Mouse (Mus musculus) ES-Bruce4 (cell line): Measurements from ENCODE around the gene Gm45808. TPM values are rescaled to one million over a fixed set of nuclear protein-coding genes. Genes with fewer than 3 reads are reported as not detected.

Experiments
- H3K27ac ChIP-seq: 2 replicates; pipeline ENCODE4 v1.5.1; 2012; ENCODE audit warnings: low read length, inconsistent platforms; ENCODE audit not compliant: insufficient read depth
- H3K27me3 ChIP-seq: 2 replicates; pipeline ENCODE4 v1.6.1; 2012; ENCODE audit warnings: mild to moderate bottlenecking, low read length, inconsistent platforms; ENCODE audit not compliant: control insufficient read depth, poor library complexity, insufficient read depth, severe bottlenecking
- H3K36me3 ChIP-seq: 2 replicates; pipeline ENCODE4 v1.6.1; 2012; ENCODE audit warnings: inconsistent platforms, mild to moderate bottlenecking, low read length, moderate library complexity; ENCODE audit not compliant: control insufficient read depth, poor library complexity, insufficient read depth, severe bottlenecking
- H3K4me1 ChIP-seq: one replicate; pipeline ENCODE4 v1.8.1; 2011; ENCODE audit warnings: low read length; ENCODE audit not compliant: control insufficient read depth, insufficient read depth
- H3K4me3 ChIP-seq: 2 replicates; pipeline ENCODE4 v1.5.1; 2011; ENCODE audit warnings: low read depth, mild to moderate bottlenecking, low read length
- H3K9ac ChIP-seq: 2 replicates; pipeline ENCODE4 v1.6.1; 2012; ENCODE audit warnings: low read depth, mild to moderate bottlenecking, inconsistent platforms; ENCODE audit not compliant: poor library complexity, severe bottlenecking
- H3K9me3 ChIP-seq: replicated peaks from 2 replicates; pipeline ENCODE4 v1.6.1; 2012; ENCODE audit warnings: mild to moderate bottlenecking, low read length, inconsistent platforms; ENCODE audit not compliant: control insufficient read depth, poor library complexity, insufficient read depth, severe bottlenecking
- CTCF ChIP-seq: IDR thresholded peaks from one replicate; pipeline ENCODE4 v1.8.1; 2011; ENCODE audit warnings: low read depth, low read length
- EP300 ChIP-seq: IDR thresholded peaks from 2 replicates; pipeline ENCODE4 v1.6.1; 2011; ENCODE audit warnings: low read depth, low read length; ENCODE audit not compliant: insufficient read depth
- POLR2A ChIP-seq: IDR thresholded peaks from one replicate; pipeline ENCODE4 v1.8.1; 2011; ENCODE audit warnings: low read length; ENCODE audit not compliant: insufficient read depth
- polyA plus RNA-seq: library from polyadenylated mRNA; stranded (reverse); fragments of >200 nt; gene quantifications from 2 replicates; pipeline ENCODE4 v1.2.4, GENCODE M21; 2011; ENCODE audit warnings: low read depth; ENCODE audit not compliant: missing spikeins, insufficient read depth, insufficient read length

Gm45808 gene
- polyA plus RNA-seq, 1 experiment: not detected

GRCm38 (mm10) chr7:45437046-45437445 lies 49.6 kb downstream of the Gm45808 start:
- H3K4me3 ChIP-seq: peak overlapping the region; percentile 27
- peaks cover under 1% of the 10 kb centered on the region; the same call in 1 of the 2 replicates for H3K36me3 ChIP-seq
- no peaks in the 10 kb centered on the region for H3K9me3 ChIP-seq
- peaks cover 8% of the 10 kb centered on the region for H3K4me1 ChIP-seq
- 0 out of 2 replicates have a peak overlapping the region, but pooled peaks have one; percentile 8 for H3K9ac ChIP-seq
- H3K27me3 ChIP-seq: no peaks in the 10 kb centered on the region
- no peak overlapping the region for H3K27ac ChIP-seq
- no peak for TF ChIP-seq EP300
- TF ChIP-seq CTCF: no peak
- TF ChIP-seq POLR2A: no peak

- Histone ChIP-seq H3K4me3 (no peak overlapping the region), H3K36me3 (peaks cover 6% of the 10 kb centered on the region), H3K9me3 (no peaks in the 10 kb centered on the region), H3K27me3 (no peaks in the 10 kb centered on the region), H3K9ac (no peak overlapping the region), H3K27ac (no peak overlapping the region), H3K4me1 (peaks cover 8% of the 10 kb centered on the region)
- TF ChIP-seq POLR2A (no peak), EP300 (no peak), CTCF (no peak)
These were observed 50.2 kb downstream of the Gm45808 start for GRCm38 (mm10) chr7:45436444-45436843.

- H3K27me3 ChIP-seq: no peaks in the 10 kb centered on the region
- H3K36me3 ChIP-seq: peaks cover 16% of the 10 kb centered on the region
- no peak for TF ChIP-seq POLR2A
- no peak for TF ChIP-seq CTCF
- no peak for TF ChIP-seq EP300
- peak overlapping the region; percentile 55 for H3K9ac ChIP-seq
- H3K9me3 ChIP-seq: no peaks in the 10 kb centered on the region
- no peak overlapping the region for H3K27ac ChIP-seq
- H3K4me3 ChIP-seq: peak overlapping the region; percentile 89
- H3K4me1 ChIP-seq: peaks cover 12% of the 10 kb centered on the region
These were observed 51.6 kb downstream of the Gm45808 start for GRCm38 (mm10) chr7:45435038-45435437.

- Histone ChIP-seq H3K4me1 (peaks cover 14% of the 10 kb centered on the region), H3K27ac (peak within 1 kb of the TSS; percentile 1; the same call in 1 of the 2 replicates), H3K4me3 (peak within 1 kb of the TSS; percentile 99), H3K9ac (peak within 1 kb of the TSS; percentile 77), H3K9me3 (no peaks in the 10 kb centered on the region), H3K36me3 (peaks cover 17% of the 10 kb centered on the region), H3K27me3 (no peaks in the 10 kb centered on the region)
- TF ChIP-seq POLR2A (peak; percentile 37), EP300 (0 out of 2 replicates have a peak, but pooled peaks have one; percentile 19), CTCF (peak; percentile 93)
These were observed 52.2 kb downstream of the Gm45808 start, which contains the start of gene Gys1 for GRCm38 (mm10) chr7:45434203-45435015. Gene Gys1 (plus strand): TSS chr7:45434844.

GRCm38 (mm10) chr7:45433835-45434202 lies 52.8 kb downstream of the Gm45808 start:
- H3K36me3 ChIP-seq: peaks cover 22% of the 10 kb centered on the region
- H3K4me3 ChIP-seq: peak overlapping the region; percentile 99
- no peaks in the 10 kb centered on the region for H3K27me3 ChIP-seq
- TF ChIP-seq POLR2A: no peak
- TF ChIP-seq EP300: no peak
- no peak for TF ChIP-seq CTCF
- H3K9ac ChIP-seq: peak overlapping the region; percentile 77
- H3K27ac ChIP-seq: peak overlapping the region; percentile 1; the same call in 1 of the 2 replicates
- H3K9me3 ChIP-seq: no peaks in the 10 kb centered on the region
- peaks cover 14% of the 10 kb centered on the region for H3K4me1 ChIP-seq

GRCm38 (mm10) chr7:45426556-45426955 lies 60.1 kb downstream of the Gm45808 start:
- Histone ChIP-seq H3K27me3 (no peaks in the 10 kb centered on the region), H3K27ac (no peak overlapping the region), H3K4me1 (peaks cover 8% of the 10 kb centered on the region), H3K9me3 (no peaks in the 10 kb centered on the region), H3K4me3 (no peak overlapping the region), H3K9ac (no peak overlapping the region), H3K36me3 (peaks cover 71% of the 10 kb centered on the region)
- TF ChIP-seq EP300: no peak
- TF ChIP-seq CTCF: no peak
- TF ChIP-seq POLR2A: no peak
